Mouse (Mus musculus) spleen, postnatal 36 days (tissue): ENCODE results near the gene Cenpp.
A peak's percentile ranks its signal among the peaks of the same experiment; 100 is the strongest.

Experiments used
- DNase-seq, 2 experiments: peaks; one replicate each; pipeline ENCODE4 v3.0.0; 2022; ENCODE audit warnings: low spot score in 2 of 2, mixed read lengths in 1 of 2

The Cenpp gene

GRCm38 (mm10) chr13:49461458-49462132 lies 191.0 kb downstream of the Cenpp start:
- DNase-seq, result no peak

- DNase-seq, result no peak
Measured at GRCm38 (mm10) chr13:49460692-49461414, 191.7 kb downstream of the Cenpp start.

GRCm38 (mm10) chr13:49460276-49460675 lies 192.3 kb downstream of the Cenpp start:
- no peak for DNase-seq

GRCm38 (mm10) chr13:49449318-49449749 lies 203.3 kb downstream of the Cenpp start:
- DNase-seq, result peak; percentile 39 to 59

GRCm38 (mm10) chr13:49444451-49444850 lies 208.1 kb downstream of the Cenpp start:
- no peak for DNase-seq

GRCm38 (mm10) chr13:49436170-49436569 lies 216.4 kb downstream of the Cenpp start:
- no peak for DNase-seq

- no peak for DNase-seq
Measured at GRCm38 (mm10) chr13:49435745-49436144, 216.8 kb downstream of the Cenpp start.

GRCm38 (mm10) chr13:49433268-49434029 lies 219.1 kb downstream of the Cenpp start:
- no peak for DNase-seq

- DNase-seq, result no peak
Measured at GRCm38 (mm10) chr13:49430529-49430928, 222.1 kb downstream of the Cenpp start.

- DNase-seq, result no peak
Measured at GRCm38 (mm10) chr13:49428042-49428675, 224.4 kb downstream of the Cenpp start.

GRCm38 (mm10) chr13:49426736-49427135 lies 225.8 kb downstream of the Cenpp start:
- DNase-seq, result no peak

- DNase-seq, result no peak
Measured at GRCm38 (mm10) chr13:49421959-49422358, 230.6 kb downstream of the Cenpp start.

GRCm38 (mm10) chr13:49421606-49421917 lies 231.0 kb downstream of the Cenpp start:
- DNase-seq, result no peak

- DNase-seq, result peak; percentile 98 to 99
Measured at GRCm38 (mm10) chr13:49420754-49421605, 231.6 kb downstream of the Cenpp start, which contains the start of gene Ippk. TSS of gene Ippk (plus strand) at chr13:49421249.
